Mouse (Mus musculus): ENCODE results near the gene Micu2. TPM values are rescaled to one million over a fixed set of nuclear protein-coding genes. Genes with fewer than 3 reads are reported as not detected.
A peak's percentile ranks its signal among the peaks of the same experiment; 100 is the strongest.

Micu2 gene
- polyA plus RNA-seq, 1 experiment from 2014 or later = 84.4 TPM

DNA sequence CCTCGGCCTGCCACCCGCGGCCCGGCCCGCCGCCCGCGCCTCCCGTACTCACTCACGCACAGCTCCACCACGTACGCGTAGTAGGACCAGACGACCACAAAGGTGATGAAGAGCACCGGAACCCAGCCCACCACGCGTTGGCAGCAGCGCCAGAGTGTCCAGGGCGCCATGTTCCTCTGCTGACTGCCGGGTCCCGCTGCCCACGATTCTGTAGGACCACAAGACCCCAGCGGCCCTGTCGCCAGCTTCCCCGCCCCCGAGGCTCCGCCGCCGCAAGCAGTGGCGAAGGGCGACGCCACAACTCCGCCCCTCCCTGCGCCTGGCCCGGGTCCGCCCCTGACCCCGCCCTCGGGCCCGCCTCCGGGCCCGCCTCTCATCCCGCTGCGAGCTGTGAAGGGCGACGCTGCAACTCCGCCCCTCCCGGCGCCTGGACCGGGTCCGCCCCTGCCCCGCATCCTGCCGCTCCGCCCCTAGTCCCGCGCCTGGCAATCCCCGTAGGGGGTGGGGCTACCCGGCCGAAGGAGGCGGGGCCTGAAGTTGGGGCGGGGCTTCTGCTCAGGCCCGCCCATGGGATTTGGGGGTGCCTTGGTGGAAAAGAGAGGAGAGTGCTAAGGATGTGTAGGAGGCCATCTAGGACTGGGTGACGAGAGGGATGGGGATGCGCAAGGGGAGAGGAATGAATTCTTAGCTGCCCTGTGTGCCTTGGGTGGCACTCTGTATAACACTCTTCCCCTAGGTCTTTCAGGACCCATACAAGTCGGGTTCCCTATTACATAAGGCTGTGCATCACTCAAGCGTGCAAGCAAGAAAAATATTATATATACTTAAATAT lies 108.8 kb downstream of the Micu2 start, which contains the start of gene Zdhhc20:
Gene Zdhhc20, minus strand, starts transcription at position 266 of the 832 bp plus-strand sequence.
- Histone ChIP-seq H3K9ac (ENCODE audit: low read depth, low read length) (peak within 1 kb of the TSS; percentile 91), H3K4me1 (replicated peaks; ENCODE audit: insufficient read depth, low read length) (no peaks in the 10 kb centered on the region; the same call in 1 of the 2 replicates), H3K36me3 (ENCODE audit: insufficient read depth, low read length) (no peaks in the 10 kb centered on the region), H3K4me2 (ENCODE audit: low read length) (peak within 1 kb of the TSS; percentile 82), H3K4me3 (replicated peaks; ENCODE audit: low read depth, low read length) (peak within 1 kb of the TSS; percentile 76), H3K9me3 (replicated peaks; ENCODE audit: low read length) (no peaks in the 10 kb centered on the region), H3K27me3 (ENCODE audit: insufficient read depth, low read length) (no peaks in the 10 kb centered on the region), H3K27ac (peak within 1 kb of the TSS; percentile 90)
- TF ChIP-seq CTCF (IDR thresholded peaks at IDR 0.05; ENCODE audit: low read depth) = no peak; the same call in 1 of the 2 replicates
- ATAC-seq (replicated peaks; ENCODE audit: low FRiP score, low read depth) (peak; percentile 97), DNase-seq (ENCODE audit: low spot score) (peak; percentile 96)
- WGBS = 3% methylated on average over 62 of the region's 65 CpGs

GRCm38 (mm10) chr14:57889541-57890010 lies 109.5 kb downstream of the Micu2 start:
- no peaks in the 10 kb centered on the region; the same call in 1 of the 2 replicates for H3K4me1 ChIP-seq (replicated peaks; ENCODE audit: insufficient read depth, low read length)

GRCm38 (mm10) chr14:57887171-57887570 lies 111.9 kb downstream of the Micu2 start:
- H3K27ac ChIP-seq = no peak overlapping the region
- ATAC-seq (replicated peaks; ENCODE audit: low FRiP score, low read depth) (no peak), DNase-seq (ENCODE audit: low spot score) (peak; percentile 69)
- no peak for TF ChIP-seq CTCF (IDR thresholded peaks at IDR 0.05; ENCODE audit: low read depth)
- H3K9me3 ChIP-seq (replicated peaks; ENCODE audit: low read length) = no peaks in the 10 kb centered on the region
- H3K4me3 ChIP-seq (replicated peaks; ENCODE audit: low read depth, low read length) = no peak overlapping the region
- peaks cover 8% of the 10 kb centered on the region for H3K4me1 ChIP-seq (replicated peaks; ENCODE audit: insufficient read depth, low read length)
- no peaks in the 10 kb centered on the region for H3K36me3 ChIP-seq (ENCODE audit: insufficient read depth, low read length)
- 61% methylated on average over 8 of the region's 8 CpGs for WGBS
- H3K27me3 ChIP-seq (ENCODE audit: insufficient read depth, low read length) = no peaks in the 10 kb centered on the region
- 0 out of 2 replicates have a peak overlapping the region, but pooled peaks have one; percentile 2 for H3K4me2 ChIP-seq (ENCODE audit: low read length)
- H3K9ac ChIP-seq (ENCODE audit: low read depth, low read length) = no peak overlapping the region

More at GRCm38 (mm10) chr14:57889541-57890010, 109.5 kb downstream of the Micu2 start:
- H3K4me3 ChIP-seq (replicated peaks; ENCODE audit: low read depth, low read length) = peak overlapping the region; percentile 76
- DNase-seq (ENCODE audit: low spot score) = peak; percentile 65
- no peaks in the 10 kb centered on the region for H3K36me3 ChIP-seq (ENCODE audit: insufficient read depth, low read length)
- H3K4me2 ChIP-seq (ENCODE audit: low read length) = peak overlapping the region; percentile 82
- TF ChIP-seq CTCF (IDR thresholded peaks at IDR 0.05; ENCODE audit: low read depth) = no peak
- ATAC-seq (replicated peaks; ENCODE audit: low FRiP score, low read depth) = no peak; the same call in 1 of the 2 replicates
- no peaks in the 10 kb centered on the region for H3K9me3 ChIP-seq (replicated peaks; ENCODE audit: low read length)
- peak overlapping the region; percentile 90 for H3K27ac ChIP-seq
- WGBS = 0% methylated on average over 34 of the region's 37 CpGs
- peak overlapping the region; percentile 91 for H3K9ac ChIP-seq (ENCODE audit: low read depth, low read length)
- H3K27me3 ChIP-seq (ENCODE audit: insufficient read depth, low read length) = no peaks in the 10 kb centered on the region

DNA sequence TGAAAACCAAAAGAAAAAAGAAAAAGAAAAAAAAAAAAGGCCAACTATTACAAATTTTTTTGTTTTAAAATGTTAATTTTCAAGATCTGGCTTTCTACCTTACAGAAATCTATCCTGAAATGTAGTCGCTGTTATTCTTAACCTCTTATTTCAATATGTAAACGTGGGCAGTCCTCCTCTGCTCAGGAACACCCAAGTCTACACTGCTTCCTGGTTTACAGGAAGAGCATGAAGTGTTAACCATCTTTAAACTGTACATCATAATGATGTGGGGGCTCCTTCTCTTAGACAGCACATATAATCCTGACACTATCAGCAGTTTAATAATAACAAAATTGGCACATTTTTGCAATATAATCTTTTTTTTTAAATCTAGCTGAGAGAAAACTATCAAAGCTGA lies 113.0 kb downstream of the Micu2 start:
- ATAC-seq (replicated peaks; ENCODE audit: low FRiP score, low read depth) (no peak), DNase-seq (ENCODE audit: low spot score) (no peak)
- Histone ChIP-seq H3K4me3 (replicated peaks; ENCODE audit: low read depth, low read length) (no peak overlapping the region), H3K4me1 (replicated peaks; ENCODE audit: insufficient read depth, low read length) (peaks cover 15% of the 10 kb centered on the region), H3K36me3 (ENCODE audit: insufficient read depth, low read length) (no peaks in the 10 kb centered on the region), H3K27me3 (ENCODE audit: insufficient read depth, low read length) (no peaks in the 10 kb centered on the region), H3K9ac (ENCODE audit: low read depth, low read length) (no peak overlapping the region), H3K27ac (no peak overlapping the region), H3K9me3 (replicated peaks; ENCODE audit: low read length) (no peaks in the 10 kb centered on the region), H3K4me2 (ENCODE audit: low read length) (no peak overlapping the region)
- WGBS = 77% methylated on average over 2 of the region's 2 CpGs
- TF ChIP-seq CTCF (IDR thresholded peaks at IDR 0.05; ENCODE audit: low read depth) = no peak

GRCm38 (mm10) chr14:57883341-57883740 lies 115.7 kb downstream of the Micu2 start:
- H3K4me2 ChIP-seq (ENCODE audit: low read length) = no peak overlapping the region
- H3K27ac ChIP-seq = no peak overlapping the region
- H3K36me3 ChIP-seq (ENCODE audit: insufficient read depth, low read length) = no peaks in the 10 kb centered on the region
- TF ChIP-seq CTCF (IDR thresholded peaks at IDR 0.05; ENCODE audit: low read depth) = no peak
- H3K9ac ChIP-seq (ENCODE audit: low read depth, low read length) = no peak overlapping the region
- DNase-seq (ENCODE audit: low spot score) (no peak), ATAC-seq (replicated peaks; ENCODE audit: low FRiP score, low read depth) (no peak)
- H3K27me3 ChIP-seq (ENCODE audit: insufficient read depth, low read length) = no peaks in the 10 kb centered on the region
- peaks cover 15% of the 10 kb centered on the region for H3K4me1 ChIP-seq (replicated peaks; ENCODE audit: insufficient read depth, low read length)
- H3K4me3 ChIP-seq (replicated peaks; ENCODE audit: low read depth, low read length) = no peak overlapping the region
- H3K9me3 ChIP-seq (replicated peaks; ENCODE audit: low read length) = no peaks in the 10 kb centered on the region
- WGBS = 82% methylated on average over 3 of the region's 3 CpGs

DNA sequence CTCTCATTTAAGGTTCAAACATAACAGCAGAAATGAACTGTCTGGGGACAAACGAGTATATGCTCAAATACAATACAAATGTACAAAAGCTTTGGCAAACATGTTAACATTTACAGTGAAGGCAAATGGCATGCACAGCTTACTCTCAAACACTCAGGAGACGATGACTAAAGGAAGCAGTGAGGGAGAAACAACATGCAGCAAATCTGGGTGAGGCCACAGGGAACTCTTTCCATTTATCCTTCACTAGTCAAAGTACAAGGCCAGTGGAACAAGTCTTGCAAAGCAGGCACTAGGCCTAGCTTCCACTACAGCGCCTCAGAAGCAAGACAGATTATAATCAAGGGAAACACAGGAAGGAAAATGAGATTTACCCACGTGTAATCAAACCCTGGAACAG lies 116.3 kb downstream of the Micu2 start:
- Histone ChIP-seq H3K9me3 (replicated peaks; ENCODE audit: low read length) (no peaks in the 10 kb centered on the region), H3K27ac (peak overlapping the region; percentile 50; the same call in 1 of the 2 replicates), H3K4me3 (replicated peaks; ENCODE audit: low read depth, low read length) (no peak overlapping the region), H3K27me3 (ENCODE audit: insufficient read depth, low read length) (no peaks in the 10 kb centered on the region), H3K4me1 (replicated peaks; ENCODE audit: insufficient read depth, low read length) (peaks cover 15% of the 10 kb centered on the region), H3K9ac (ENCODE audit: low read depth, low read length) (no peak overlapping the region), H3K36me3 (ENCODE audit: insufficient read depth, low read length) (no peaks in the 10 kb centered on the region), H3K4me2 (ENCODE audit: low read length) (no peak overlapping the region)
- no peak for TF ChIP-seq CTCF (IDR thresholded peaks at IDR 0.05; ENCODE audit: low read depth)
- ATAC-seq (replicated peaks; ENCODE audit: low FRiP score, low read depth) (no peak), DNase-seq (ENCODE audit: low spot score) (no peak)
- WGBS = 48% methylated on average over 4 of the region's 4 CpGs
